Mouse (Mus musculus) natural killer cell, adult 2 months (primary cell): Measurements from ENCODE around the gene Hydin.
"Not testable (repeated sequence)": the region's sequence is repeated elsewhere in the genome, so short reads cannot be mapped to it uniquely, and the experiment has no call there.

Source experiments
- DNase-seq, 2 experiments: peaks; one replicate each; pipeline ENCODE4 v3.0.0; 2022; ENCODE audit warnings: low spot score in 2 of 2

Gene Hydin

DNA sequence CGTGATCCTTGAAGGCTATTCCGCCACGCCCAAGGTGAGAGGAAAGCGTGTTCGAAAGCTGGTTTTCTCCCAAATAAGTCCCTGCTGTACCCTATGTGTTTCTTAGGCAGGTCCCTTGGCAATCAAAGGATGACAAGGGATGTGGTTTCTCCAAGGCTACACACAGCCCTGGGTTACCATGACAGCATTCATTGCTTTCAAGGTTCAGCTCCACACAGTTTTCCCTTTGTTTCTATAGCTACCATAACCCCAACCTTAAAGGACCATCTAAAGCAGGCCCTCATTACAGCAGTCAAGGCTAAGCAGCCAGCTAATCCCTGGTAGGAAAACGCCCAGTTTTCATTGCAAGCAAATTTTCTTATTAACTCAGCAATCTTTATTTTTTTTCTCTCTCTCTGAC lies 183.7 kb downstream of the Hydin start:
- no peak for DNase-seq

DNA sequence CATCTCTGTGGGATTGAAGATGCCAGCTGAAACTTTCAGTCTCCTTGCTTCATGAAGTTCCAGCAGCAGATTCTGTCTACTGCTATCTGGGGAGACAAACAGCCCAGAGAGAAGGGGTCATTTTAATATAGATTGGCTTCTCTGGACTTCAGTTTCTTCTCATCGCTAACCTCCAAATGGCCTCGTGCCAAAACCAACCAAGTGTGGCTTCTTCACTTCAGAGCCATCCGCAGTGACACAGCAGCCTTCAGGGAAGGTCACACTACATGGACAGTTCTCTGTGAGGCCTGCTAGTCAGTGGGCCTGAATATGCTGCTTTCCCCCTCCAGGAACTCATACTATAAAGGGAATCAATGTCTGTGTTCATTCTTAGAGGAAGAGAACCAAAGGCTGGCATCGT lies 187.7 kb downstream of the Hydin start:
- DNase-seq: no peak

DNA sequence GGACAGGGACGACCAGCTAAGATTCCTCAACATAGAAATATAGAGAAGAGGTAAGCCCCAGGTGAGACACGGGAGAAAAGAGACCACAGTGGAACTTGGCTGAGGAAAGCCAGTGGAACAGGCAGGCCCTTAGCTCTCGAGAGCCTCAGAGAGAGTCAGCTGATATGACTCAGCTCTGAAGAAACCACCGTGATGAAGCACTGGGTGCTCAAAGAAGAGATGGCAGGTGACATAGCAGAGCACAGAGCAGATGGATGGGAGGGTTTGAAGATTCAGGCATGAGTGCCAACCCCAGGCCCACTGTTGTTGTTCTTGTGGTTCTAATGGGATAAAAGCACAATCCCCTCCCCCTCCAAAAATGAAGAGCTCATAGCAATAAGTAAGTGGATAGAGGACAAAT lies 190.6 kb downstream of the Hydin start:
- no peak for DNase-seq

DNA sequence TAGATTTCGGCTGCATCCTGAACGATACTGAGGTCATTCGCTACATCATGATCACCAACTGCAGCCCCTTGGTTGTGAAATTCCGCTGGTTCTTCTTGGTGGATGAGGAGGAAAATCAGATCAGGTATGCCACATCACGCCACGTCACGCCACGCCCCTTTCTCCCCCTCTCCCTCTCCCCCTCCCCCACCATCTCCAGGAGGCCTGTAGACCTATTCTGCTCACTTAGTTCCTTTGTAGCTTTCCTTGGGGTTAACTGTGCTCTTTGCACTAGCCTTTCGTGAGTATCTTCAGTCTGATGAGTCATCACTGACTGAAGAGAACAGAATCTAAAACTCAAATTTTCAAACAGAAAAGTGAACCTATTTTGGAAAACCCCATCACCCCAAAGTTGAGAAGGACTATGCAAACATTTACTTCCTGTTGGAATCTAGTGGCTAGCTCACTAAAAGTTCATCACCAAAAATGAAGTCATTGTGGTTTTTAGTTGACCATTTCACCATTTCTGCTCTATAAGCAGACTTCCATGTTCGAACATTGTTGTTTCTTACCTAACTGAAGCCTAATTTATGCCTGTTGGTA lies 195.9 kb downstream of the Hydin start:
- no peak for DNase-seq

DNA sequence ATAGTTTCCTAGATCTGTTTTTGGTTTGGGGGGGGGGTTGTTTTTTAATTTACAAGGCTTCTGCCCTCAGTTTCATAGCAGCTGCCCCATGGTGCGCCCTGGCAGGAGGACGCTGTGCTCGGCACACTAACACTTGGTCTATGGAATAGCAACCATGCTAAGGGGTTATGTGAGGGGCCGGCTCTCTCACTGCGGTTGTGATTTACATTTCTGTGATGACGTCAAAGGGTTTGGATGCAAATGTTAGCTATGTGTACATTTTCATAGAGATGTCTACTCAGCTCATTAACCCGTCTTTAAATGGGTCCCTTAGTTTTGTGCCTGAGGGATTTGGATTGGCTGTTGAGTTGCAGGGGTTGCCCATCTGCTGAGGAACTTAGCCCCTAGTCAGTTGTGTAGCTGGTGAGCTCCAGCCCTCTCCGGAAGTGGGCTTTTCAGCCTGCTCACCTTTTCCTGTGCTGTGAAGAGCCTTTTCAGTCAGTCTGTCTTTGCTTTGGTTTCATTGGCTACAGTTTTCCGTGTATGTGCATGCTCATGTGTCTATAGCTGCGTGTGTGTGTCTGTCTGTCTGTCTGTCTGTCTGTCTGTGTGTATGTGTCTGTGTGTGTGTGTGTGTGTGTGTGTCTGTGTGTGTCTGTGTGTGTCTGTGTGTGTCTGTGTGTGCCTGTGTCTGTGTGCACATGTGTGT lies 197.1 kb downstream of the Hydin start:
- DNase-seq: no peak

DNA sequence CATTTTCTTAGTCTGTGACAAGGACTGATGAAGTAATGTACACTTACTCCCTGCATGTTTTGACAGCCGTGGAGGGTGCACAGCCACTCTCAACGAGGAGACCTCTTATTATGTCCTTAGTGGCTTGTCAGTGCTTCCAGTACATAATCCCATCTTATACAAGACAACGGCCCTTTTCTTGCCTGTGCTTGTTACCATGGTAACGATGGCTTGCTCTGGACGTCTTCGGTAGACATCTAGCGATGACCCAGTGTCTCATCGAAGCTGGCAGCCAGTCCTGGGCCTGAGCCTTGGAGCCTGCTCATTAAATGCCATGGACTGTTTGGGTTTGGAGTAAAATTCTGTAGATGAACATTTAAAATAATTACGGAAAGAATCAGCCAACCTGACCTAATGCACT lies 198.8 kb downstream of the Hydin start:
- DNase-seq: no peak

DNA sequence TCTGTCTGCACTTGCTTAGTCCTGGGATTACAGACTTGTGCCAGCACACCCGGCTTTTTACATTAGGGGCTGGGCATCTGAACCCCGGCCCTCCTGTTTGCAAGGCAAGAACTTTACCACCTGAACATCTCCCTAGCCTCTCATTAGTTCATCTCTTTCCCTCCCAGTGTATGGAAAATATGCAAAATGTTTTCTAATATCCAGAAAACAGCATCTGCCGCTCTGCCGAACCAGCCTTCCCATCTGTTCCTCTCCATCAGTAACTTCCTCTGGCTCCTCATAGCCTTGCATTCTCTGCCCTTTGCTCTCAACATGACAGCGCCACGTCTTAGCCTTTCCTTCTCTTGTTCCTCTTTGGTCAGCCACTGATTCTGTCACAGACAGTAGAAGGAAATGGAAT lies 210.5 kb downstream of the Hydin start:
- no peak for DNase-seq

DNA sequence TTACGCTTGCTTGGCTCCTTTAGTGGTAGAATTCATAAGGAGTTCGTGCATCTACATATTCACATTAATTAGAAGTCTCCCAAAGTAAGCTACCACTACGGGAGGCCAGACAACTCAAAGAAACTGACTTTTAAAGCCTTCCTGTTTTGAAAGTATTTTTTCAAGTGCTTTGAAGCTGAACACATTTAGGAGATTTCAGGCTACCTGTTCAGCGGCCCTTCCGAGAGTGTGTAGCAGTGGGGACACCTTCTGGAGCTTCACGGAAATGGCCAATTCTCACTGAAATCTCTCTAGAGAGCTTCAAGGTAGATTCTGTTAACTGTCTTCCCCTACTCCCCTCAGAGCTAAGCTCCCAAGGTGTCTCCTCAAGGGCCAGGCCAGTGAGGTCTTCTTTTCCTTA lies 211.8 kb downstream of the Hydin start:
- DNase-seq: no peak

DNA sequence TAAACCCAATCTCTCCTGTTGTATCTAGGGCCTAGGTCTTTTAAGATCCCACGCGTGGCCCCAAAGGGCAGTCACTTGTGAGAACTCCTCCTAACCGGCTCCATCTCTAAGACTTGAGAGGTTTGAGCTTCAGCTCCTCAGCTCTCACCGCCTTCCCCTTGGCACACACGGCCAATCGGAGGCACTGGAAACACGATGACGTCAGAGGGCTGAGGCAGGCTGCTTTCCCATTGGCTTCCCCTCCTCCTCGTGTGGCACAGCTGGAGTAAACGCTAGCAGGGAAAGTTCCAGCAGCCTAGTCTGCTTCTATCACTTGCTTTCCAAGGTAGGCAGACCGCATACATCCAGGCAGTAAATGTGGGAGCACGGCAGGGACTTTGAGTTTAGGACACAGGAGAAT lies 212.6 kb downstream of the Hydin start:
- DNase-seq: no peak

DNA sequence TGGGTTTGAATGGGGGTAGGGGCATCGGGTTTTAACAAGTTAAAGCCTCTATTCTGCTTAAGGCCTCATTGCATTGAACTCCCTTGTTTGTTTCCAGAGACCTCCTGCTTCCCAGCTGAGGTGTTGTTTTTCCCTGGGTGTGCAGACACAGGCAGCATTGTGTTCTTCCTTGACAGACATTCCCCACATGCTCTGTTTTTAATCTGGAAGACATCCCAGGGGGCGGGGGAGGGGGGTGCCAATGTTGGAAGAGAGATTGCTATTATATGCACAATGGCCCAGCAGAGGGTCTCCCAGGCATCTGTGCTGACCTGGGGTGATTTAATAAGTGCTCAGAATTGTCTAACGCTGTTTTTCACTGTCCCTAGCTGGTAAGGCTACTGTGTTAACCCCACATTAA lies 215.5 kb downstream of the Hydin start:
- no peak for DNase-seq

DNA sequence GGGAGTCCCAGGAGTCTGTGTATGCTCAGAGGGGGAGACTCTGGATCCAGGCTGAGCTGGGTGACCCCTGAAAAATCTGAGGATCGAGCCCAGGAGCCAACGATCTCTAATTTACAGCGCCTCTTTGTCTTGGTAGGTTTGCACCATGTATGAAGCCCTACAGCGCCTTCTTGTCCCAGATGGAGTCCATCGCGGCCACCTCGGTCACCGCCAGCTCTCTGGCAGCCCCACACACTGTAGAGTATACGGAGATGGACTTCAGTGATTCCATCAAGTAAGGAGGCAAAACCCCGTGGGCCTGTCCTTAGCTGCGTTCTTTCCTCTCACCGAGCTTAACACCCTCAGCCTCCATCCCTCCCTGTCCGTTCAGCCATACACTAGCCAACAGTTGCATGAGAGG lies 218.5 kb downstream of the Hydin start:
- DNase-seq: no peak

DNA sequence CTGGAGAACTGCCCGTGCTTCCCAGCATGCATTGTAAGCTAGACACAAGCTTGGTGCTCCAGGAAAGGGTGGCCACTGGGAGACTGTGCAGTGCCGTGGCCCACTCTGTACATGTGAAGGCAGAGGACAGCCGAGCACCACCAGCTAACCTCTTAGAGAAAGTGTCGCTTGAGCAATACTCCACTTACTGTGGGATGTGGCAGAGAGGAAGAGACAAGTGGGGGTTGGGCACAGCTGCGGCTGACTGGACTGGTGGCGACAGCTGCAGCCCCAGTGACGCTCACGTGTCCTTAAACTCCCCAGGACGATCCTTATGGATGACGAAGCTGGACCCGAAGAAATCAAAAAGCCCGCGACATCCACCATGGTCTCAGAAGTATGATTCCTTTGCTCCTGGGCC lies 219.2 kb downstream of the Hydin start:
- no peak for DNase-seq

DNA sequence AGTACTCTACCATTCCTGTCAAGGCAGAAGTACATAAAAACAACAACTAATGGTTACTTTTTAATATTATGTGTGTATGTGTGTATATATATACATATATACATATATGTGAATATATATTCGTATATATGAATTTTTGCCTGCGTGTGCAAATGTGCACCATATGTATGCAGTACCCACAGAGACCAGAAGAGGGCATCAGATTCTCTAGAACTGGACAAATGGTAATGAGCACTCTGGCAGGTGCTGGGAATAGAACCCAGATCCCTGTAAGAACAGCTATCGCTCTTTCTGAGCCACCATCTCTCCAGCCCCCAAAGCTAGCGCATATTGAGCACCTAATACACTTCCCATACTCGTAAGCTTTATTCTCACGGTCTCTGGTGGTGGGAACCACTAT lies 220.9 kb downstream of the Hydin start:
- no peak for DNase-seq

DNA sequence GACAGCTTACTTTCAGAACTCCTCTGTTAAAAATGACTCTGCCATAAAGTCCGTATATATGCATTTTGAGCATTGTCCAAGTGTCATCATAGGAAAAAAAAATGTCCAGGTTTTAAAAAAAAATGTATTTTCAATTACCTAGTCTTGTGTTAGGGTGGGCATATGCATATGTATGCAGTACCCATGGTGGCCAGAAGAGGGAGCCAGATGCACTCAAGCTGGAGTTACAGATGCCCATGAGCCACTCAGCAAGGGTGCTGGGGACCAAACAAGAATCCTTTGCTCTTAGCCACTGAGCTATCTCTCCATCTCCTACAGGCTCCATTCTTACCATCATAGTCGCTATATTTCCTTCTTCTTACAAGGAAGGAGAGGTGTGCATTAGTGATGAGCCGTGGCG lies 222.6 kb downstream of the Hydin start:
- DNase-seq: no peak

DNA sequence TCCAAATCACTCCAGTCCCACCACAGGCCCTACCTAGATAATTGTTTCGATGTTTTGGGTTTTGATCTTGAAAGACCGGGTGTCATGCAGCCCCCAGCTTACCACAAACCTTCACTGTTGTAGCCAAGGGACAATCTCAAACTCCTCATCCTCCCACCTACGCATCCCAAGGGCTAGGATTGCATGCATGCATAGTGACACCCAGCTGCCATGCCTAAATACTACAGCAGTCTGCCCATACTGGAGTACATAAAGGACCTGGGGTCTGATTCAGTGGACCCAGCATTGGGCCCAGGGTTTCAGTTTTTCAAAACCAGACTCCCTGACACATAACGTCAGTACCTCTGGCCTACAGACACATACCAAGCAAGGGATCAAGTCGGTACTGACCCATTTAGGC lies 224.3 kb downstream of the Hydin start:
- DNase-seq: no peak

DNA sequence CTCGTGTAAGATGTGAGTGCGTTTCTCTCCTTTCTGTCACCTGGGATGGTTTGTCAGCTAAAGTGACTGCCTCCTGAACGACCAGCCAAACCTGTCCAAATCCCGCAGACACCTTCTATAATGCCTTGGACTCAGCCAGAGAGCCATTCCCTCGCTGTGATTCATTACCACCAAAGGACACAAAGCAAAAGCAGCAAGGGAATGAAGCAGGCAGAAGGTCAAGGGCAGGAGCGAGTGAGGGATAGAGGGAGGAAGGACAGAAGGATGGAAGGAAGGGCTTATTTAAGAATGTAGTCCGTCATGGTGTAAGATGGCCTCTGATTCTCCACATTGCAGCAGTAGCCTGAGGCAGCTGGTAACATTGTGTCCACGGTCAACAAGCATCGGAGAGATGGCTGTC lies 229.5 kb downstream of the Hydin start:
- no peak for DNase-seq

DNA sequence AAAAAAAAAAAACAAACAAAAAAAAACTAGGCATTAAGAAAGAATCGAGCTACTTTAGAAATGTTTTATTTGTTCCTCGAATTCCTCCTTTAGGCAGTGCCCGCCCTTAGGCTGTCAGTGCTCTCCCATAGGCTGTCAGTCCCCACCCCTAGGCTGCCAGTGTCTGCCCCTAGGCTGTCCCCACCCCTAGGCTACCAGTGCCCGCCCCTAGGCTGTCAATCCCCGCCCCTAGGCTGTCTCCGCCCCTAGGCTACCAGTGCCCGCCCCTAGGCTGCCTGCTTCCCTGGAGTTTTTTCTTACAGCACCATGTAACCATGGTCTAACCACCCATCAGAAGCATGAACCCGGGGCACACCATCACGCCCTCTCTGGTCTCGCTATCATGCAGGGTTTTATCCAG lies 233.5 kb downstream of the Hydin start:
- no peak for DNase-seq

DNA sequence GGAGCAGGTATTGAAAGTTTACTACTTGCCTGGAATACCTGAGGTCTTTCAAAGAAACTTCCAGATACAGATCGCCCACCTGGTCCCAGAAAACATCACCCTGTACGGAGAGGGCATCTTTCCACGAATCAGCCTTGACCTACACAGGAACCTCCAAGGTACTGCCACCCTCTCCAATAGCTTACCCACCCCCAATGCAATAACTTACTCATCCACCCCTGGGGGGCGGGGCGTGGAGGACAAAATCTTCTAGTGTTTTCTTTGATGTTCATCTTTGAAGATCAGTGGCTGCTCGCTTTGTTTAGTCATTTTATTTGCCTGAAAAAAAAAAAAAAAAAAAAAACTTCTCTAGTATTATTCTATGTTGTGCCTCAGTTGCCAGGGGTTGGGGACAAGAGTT lies 233.9 kb downstream of the Hydin start:
- DNase-seq: no peak

DNA sequence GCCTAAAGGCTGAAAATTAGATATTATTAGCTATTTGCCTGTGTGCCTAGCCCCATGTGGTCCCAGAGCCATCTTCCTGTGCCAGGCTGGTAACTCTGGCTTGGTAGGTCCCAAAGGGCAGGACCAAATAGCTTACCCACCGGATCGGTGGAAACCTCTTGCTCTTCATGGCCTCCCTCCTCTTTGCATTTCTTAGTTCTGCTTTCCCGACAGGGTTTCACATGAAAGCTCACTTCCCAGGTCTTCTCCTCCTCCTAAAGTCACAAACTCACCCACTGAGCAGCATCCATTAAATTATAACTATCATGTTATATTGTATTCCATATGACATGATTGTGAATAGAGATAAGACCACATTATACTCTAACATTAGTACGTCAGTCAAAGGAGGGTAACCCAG lies 234.6 kb downstream of the Hydin start:
- DNase-seq: no peak

DNA sequence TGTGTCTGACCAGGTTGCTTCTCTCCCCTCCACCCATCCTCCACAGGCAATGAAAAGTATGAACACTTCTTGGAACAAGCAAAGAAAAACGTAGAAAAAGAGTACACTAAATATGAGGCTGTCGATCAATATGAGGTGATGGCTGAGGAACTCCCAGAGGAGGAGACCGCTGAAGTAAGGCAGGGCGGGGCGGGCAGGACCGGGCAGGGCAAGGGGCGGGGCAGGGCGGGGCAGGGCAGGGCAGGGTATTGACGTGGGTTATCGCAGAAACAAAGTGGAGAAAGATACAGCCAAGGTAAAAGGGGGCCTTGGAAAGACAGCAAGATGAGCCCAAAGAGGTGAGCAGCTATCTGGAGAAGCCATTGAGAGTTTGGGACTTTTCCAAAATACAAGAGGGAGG lies 236.1 kb downstream of the Hydin start:
- DNase-seq: no peak

DNA sequence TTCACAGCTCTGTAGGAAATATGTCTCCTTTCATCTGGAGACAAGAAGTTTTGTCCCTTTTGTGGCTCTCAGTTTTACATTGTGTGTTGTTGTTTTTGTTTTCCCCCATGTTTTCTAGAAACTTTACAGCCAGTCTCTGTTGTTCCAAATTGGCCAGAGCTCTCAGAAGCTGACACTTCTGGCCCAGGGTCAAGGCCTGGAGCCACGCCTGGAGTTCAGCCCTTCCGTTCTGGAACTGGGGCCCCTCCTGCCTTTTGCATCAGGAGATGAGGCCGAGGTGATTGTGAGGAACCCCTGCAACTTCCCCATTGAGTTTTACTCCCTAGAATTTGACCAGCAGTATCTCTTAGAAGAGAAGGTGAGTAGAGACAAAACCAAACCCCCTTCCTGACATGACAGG lies 242.0 kb downstream of the Hydin start:
- no peak for DNase-seq

DNA sequence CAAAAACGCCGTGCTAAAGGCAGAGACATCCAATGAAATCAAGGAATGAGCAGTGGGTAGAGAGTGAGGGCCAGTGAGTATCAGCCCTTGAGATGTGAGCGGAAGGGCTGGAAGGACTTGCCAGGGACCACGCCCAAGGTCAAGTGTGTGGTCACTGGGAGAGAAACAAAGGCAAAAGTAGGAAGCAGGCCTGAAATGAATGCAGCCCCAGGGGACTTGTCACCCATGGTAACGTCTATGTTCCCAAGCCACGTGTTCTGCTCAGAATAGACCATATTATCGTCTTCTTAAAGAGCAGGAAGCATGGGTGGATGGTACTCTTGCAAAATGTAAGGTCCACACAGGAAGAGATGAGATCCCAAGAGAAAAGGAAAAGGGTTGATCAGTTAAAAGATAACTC lies 253.0 kb downstream of the Hydin start:
- no peak for DNase-seq

DNA sequence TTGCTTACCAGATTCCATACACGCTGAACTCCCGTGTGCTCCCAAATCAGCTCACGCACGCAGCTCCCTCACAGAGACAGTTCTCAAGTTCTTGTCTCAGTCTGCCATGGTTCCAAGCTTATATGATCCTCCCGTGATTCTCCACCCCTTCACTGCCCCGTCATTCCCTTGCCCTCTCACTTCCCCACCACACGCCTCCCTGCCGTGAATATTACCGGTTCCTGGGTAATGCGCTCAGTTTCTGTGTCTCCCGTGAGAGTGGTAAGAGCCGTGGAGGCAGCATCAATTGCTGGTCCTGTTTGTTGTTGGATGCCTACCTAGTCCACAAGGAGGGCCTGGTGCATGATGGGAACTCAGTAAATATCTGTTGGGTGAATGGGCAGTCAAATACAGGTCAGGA lies 255.1 kb downstream of the Hydin start:
- no peak for DNase-seq

DNA sequence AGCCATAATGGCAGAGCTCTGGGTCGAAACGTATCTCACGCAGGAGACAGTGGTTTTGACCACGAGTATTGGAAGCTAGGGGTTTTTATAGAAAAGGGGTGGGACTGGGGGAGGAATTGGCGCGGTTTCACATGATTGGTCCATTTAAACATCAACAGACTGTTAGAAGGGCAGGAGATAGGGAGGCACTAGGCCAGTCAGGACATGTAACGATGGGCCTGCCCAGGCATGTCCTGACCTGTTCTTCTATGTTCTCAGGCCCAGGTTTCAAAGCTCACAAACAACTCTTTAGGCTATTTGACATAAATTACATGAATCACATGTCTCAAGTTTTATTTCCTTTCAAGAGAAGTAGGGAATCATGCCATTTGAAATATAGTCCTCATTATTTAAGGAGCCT lies 255.7 kb downstream of the Hydin start:
- DNase-seq: not testable (repeated sequence)
